Comparison of ENCODE assay signal across 12 mouse cellular contexts in genomic region chr19:44422051-44422631, GRCm38 (mm10). TPM values are rescaled to one million over a fixed set of nuclear protein-coding genes. Genes with fewer than 3 reads are reported as not detected.
DNase-seq lines count a peak whose midpoint lies in the region; ATAC-seq lines count a peak whose summit lies in the region.
"Had no signal": no experiment of that assay in that cellular context is flagged by ENCODE, and none has a peak within 500 bp of the region (broad histone marks: within the 10 kb centered on the region; RNA-seq: fewer than 3 reads in every experiment).

No protein-coding gene starts in this region.

- WGBS in kidney, embryonic 15.5 days = 64% methylated on average over 8 of the region's 8 CpGs

- no peak for ATAC-seq in kidney, embryonic 15.5 days (replicated peaks; ENCODE audit: low FRiP score)
- ATAC-seq: activated CD4-positive, CD25-positive, alpha-beta regulatory T cell, adult 4 months; hindbrain, postnatal 0 days had no signal

- H3K36me3 ChIP-seq in kidney, embryonic 15.5 days = no peaks in the 10 kb centered on the region
- H3K36me3 ChIP-seq: heart, embryonic 15.5 days had no signal

- no peak overlapping the region for H3K4me2 ChIP-seq in kidney, embryonic 15.5 days
- H3K4me2 ChIP-seq: heart, embryonic 15.5 days had no signal

- no peak overlapping the region for H3K4me3 ChIP-seq in kidney, embryonic 15.5 days (replicated peaks)
- H3K4me3 ChIP-seq: heart, embryonic 15.5 days had no signal

- no peaks in the 10 kb centered on the region for H3K9me3 ChIP-seq in kidney, embryonic 15.5 days (replicated peaks)
- H3K9me3 ChIP-seq: heart, embryonic 15.5 days had no signal

- H3K4me1 ChIP-seq in kidney, embryonic 15.5 days = 0 out of 2 replicates have a peak, but pooled peaks cover 2% of the 10 kb centered on the region
- H3K4me1 ChIP-seq: heart, embryonic 15.5 days had no signal

- DNase-seq in adrenal gland, postnatal 14 days = peak; percentile 61
- DNase-seq in adrenal gland, postnatal 4 days (ENCODE audit: low spot score in 2 of 2) = no peak
- DNase-seq in kidney, adult 18-20 months = peak; percentile 45
- peak; percentile 84 to 90 for DNase-seq in lung, adult 18-20 months
- DNase-seq in yolk sac, embryonic 10.5 days (ENCODE audit: low spot score) = peak; percentile 41
- no peak for DNase-seq in Muller cell, postnatal 12 days (ENCODE audit: inconsistent ontology term)
- no peak for DNase-seq in retina, embryonic 14.5 days (ENCODE audit: low spot score)

- peaks cover 12% of the 10 kb centered on the region for H3K27me3 ChIP-seq in kidney, embryonic 15.5 days

- H3K27ac ChIP-seq in kidney, embryonic 15.5 days = no peak overlapping the region
- H3K27ac ChIP-seq: heart, embryonic 15.5 days; hindbrain, postnatal 0 days; macrophage had no signal

- no peak overlapping the region for H3K9ac ChIP-seq in kidney, embryonic 15.5 days
- H3K9ac ChIP-seq: heart, embryonic 15.5 days had no signal

RNA-seq across cellular contexts. Expression of gene Scd1, which starts 14.5 kb away (rescaled TPM):
- 186 and 262 TPM in 2 replicates for total RNA-seq in adrenal gland, postnatal 14 days (2021)
- 100 to 1,000 TPM; 121 to 159 TPM for total RNA-seq in adrenal gland, postnatal 4 days (2021)
- polyA plus RNA-seq in kidney, embryonic 15.5 days (2015; fragmentation: Nextera tagmentation; extraction: Ambion mirVana) = 4.1 and 5.2 TPM in 2 replicates

Comparison
In these comparisons a context has a peak if more than half of its experiments do, and no peak if none do; other contexts are left out.
1. DNase-seq: peak in adrenal gland, postnatal 14 days (single experiment), kidney, adult 18-20 months (single experiment), lung, adult 18-20 months (2 of 2) and yolk sac, embryonic 10.5 days (single experiment); none in adrenal gland, postnatal 4 days (0 of 2), Muller cell, postnatal 12 days (single experiment) and retina, embryonic 14.5 days (single experiment).